Mouse (Mus musculus): ENCODE measurements around the gene H2-D1. TPM values are rescaled to one million over a fixed set of nuclear protein-coding genes. Genes with fewer than 3 reads are reported as not detected.
"Not testable (repeated sequence)": the region's sequence is repeated elsewhere in the genome, so short reads cannot be mapped to it uniquely, and the experiment has no call there.

H2-D1 gene
- total RNA-seq (2021): 86.1 and 109 TPM in 2 replicates
- long read RNA-seq, transcript H2-D1-202 (8 exons, 2,102 nt): major isoform, 917 of 1,162 reads
- long read RNA-seq, partial matches to known transcripts: 98 of 1,162 reads
- long read RNA-seq, other reads (novel, unspliced or antisense): 146 of 1,162 reads

DNA sequence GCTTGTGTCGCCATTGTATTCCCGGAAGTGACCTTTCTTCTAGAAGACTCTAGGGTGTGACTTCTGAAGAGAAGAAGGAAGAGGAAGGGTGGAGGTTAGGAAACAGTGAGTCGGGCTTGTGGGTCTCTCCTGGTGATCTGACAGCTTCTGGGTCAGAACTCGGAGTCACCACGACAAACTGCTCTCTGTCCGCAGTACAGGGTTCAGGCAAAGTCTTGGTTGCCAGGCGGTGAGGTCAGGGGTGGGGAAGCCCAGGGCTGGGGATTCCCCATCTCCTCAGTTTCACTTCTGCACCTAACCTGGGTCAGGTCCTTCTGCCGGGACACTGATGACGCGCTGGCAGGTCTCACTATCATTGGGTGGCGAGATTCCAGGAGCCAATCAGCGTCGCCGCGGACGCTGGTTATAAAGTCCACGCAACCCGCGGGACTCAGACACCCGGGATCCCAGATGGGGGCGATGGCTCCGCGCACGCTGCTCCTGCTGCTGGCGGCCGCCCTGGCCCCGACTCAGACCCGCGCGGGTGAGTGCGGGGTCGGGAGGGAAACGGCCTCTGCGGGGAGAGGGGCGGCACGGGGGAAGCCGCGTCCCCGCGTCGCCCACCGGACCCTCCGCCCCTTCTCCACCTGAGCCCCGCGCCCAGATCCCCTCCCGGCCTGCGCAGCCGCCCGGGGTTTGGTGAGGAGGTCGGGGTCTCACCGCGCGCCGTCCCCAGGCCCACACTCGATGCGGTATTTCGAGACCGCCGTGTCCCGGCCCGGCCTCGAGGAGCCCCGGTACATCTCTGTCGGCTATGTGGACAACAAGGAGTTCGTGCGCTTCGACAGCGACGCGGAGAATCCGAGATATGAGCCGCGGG is at the start of gene H2-D1:
Gene H2-D1 (plus strand): TSS at position 67 of the 859 bp plus-strand sequence.
- peak; percentile 99 for DNase-seq

DNA sequence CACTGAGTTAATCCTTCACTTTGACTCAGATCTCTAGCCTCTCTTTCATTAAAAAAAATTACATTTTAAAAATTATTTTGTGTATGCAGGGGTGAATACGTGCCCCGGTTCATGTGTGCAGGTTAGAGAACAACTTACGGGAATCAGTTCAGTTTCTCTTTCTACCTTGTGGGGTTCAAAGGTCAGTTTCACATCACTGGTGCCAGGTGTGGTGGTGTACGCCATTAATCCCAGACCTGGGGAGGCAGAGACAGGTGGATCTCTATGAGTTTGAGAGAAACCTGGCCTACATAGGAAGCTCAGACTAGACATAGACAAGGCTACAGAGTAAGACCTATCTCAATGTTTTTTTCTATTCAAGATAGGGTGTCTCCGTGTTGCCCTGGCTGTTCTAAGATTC is 49.5 kb upstream of the H2-D1 start:
- DNase-seq: no peak

DNA sequence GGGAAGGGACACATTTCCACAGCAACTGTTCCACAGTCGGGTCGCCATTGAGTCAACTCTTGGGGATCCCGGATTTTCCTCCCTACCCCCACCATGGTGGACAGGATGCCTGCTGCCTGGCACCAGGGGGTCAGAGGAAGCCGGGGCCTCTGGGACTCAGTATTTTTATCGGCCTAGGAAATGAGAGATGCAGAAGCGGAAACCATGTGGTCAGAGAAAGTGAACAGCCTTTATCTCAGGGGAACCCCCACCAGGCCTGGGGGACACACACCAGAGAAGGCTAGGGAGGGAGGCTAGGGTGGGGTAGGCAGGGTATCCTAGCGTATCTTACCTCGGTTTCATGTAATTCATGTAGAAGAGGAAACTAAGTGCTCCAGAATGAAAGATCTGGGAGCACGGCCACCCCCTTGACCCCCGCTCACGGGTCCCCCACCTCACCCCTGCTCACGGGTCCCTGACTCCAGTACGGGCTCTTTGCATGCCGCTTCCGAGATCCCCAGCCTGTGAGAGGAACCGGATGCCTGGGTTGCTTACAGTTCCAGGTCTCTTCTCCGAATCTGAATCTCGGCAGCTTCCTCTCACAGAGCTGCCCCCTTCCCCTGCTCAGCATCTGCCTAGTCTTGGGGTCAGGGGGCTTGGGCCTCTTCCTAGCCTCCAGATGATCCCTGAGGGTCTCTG is 43.9 kb upstream of the H2-D1 start:
- no peak for DNase-seq

DNA sequence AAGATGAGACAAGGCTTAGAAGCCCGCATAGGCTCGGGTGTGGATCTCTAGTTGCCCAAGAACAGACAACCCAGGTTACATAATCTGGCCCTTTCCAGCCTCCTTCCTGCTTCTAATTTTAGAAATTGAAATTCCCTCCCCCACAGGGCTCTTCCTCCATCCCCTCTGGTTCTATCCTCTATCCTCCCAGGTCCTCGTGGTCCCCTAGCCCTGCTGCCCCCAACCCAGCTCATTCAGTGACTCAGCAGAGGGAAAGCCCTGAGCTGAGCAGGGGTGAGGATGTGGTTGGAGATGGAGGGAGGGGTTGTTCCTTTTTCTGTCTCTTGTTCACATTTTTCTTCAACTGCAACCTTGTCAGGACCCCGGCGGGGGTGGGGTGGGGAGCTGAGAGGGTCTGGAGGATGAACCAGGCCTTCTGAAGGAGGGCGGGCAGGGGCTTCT is 42.9 kb upstream of the H2-D1 start:
- DNase-seq: no peak

DNA sequence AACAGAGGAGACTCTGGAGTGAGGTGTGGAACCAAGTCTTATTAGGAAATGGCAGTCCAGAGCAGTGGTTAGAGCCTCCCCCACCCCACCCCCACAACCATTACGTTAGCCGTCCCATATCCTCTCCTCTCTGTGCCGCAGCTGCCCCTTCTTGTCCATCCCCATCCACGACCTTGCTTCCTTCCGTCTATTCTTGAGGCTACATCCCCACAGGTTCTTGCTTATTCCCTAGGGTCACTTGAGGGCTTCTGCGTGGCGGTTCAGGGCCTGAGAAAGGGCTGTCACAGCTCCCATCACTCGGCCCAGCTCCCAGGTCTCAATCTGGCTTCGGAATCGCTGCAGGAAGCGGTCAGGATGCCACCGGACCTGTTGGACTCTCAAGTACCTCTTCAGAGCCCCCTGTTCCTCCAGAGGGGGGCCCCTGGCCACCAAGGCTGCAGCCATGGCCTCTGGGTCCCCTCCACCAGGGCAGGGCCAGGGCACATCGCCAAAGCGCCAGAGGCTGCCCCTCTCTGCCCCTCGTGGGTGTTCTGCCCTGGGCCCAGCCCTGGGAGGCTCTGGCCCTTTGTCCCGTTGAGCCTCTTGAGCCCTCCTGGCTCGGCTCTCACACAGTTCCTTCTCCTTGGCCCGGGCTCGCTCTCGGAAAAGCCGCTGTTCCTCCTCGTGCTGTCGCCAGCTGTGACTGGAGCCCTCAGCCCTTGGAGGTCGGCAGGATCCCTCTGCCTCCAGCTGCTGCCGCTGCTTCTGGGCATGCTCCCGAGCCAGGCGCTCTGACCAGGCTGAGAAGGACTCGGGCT is 42.2 kb upstream of the H2-D1 start, which contains the start of gene Gm16181:
Gene Gm16181 (plus strand): TSS at position 679 of the 797 bp plus-strand sequence.
- no peak for DNase-seq

DNA sequence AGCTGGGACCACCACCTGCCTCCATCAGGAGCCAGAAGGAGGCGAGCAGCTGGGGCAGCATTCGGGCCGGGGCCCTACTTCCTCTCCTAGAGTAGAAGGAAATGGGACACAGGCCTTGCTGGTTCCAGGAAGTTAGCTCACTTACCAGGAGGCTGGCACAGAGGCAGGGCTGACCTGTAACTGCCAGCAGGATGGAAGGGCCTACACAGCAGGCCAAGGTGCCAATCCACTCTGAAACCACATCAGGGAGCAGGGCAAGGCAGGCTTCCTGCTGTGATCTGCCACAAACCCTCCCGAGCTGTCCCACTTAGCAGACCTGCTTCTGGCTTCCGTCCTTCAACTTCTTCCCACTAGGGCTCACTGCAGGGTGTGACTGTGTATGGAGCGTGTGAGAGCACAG is 40.2 kb upstream of the H2-D1 start:
- no peak for DNase-seq

DNA sequence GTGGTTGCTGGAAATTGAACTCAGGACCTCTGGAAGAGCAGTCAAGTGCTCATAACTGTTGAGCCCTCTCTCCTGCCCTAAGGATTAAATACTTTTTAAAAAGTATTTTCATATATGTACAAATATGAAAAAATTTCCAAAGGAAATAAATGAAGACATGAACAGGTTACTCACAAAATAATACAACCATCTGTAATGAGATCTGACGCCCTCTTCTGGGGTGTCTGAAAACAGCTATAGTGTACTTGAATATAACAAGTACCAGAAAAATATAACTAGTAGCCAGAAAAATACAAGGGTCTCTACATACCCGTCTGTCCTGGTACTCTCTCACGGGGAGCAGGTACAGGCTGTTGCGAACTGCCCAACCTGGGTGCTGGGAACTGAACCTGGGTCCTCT is 37.9 kb upstream of the H2-D1 start:
- no peak for DNase-seq

DNA sequence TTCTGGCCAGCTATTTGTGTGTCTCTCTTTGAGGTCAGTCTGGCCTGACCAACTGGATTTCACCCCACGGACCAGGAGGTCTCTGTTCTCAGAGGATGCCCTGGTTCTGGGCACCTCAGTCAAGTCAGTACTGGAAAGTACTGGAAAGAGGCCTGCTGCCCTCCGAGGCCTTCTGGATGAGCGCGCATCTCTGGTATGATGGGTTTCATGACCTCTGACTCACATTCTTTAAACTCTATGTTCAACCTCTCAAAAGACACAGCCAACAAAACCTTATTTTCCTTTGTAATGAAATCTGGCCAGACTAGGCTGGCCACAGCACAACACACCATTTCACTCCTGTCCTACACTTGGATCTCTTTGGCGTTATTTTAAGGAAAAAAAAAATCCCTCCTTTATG is 37.1 kb upstream of the H2-D1 start:
- DNase-seq: no peak

DNA sequence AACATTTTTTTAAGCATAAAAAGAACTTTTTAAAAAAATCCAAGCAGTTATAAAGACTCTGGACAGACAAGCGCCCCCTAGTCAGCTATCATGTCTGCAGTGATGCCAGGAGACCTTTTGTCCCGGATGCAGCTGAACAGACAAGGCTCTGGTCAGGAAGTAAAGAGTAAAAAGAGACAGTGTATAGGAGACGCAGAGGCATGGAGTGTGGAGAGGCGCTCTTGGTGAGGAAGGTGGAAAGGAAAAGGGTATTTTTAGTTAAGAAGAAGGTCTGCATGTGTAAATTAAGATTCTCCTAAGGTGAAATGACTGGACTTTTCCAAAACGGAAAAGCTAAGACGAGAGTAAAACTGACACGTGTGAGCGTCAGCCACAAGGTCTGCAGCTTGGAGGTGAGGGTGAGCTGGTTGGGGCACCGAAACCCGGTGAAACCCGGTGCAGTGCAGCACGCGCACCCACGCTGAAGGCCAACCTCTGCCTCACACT is 35.9 kb upstream of the H2-D1 start:
- no peak for DNase-seq

DNA sequence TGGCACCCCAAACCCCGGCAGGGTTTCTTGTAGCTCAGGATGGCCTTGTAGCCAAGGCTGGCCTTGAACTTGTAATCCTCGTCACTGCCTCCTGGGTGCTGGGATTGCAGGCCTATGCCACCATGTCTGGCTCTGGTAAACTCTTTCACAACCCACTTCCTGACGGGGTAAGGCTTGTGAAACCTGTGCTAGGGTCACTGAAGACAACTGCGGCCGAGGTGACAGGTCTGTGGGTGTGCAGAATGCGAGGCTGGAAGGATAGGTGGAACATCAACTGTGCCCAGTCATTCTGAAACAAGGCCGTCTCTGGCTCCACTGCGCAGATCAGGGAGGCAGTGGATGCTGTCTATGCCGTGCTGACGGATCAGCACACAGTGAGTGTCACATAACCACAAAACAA is 31.5 kb upstream of the H2-D1 start:
- DNase-seq: no peak

DNA sequence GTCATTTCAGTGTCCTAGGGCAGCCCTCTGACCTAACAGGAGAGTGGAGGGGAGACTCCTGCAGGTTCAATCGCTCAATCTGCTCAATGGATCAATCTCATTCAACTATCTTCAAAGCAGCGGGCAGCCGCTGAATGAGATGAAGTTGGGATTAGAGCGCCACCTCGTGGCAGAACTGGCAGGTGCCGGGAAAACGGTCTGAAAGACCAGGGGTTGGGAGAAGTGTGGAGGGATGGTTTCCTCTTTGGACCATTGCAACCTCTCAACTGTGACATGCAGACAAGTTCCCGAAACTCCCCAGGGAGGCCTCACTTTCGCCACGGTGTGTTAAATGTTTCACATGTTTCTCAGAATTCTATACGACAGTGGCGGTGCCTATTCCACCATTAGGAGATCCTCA is 30.5 kb upstream of the H2-D1 start:
- DNase-seq: peak; percentile 89

DNA sequence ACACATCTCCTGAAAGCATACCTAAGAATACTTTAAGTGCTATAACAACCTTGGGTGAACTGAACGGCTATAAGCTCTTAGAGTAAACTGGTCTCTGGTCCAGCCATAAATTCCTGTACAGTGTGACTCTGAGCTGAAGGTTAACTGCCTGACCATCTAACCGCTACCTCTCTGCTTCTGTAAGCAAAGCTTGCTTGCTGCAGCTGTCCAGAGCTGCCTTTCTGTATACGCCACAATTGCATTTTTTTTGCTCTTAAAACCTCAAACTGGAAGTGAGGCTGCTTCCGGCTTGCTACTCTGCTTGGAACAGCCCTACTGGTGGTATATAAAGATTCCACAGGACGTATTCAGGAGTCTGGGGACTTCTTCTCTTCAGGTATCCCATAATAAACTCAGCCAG is 29.9 kb upstream of the H2-D1 start:
- no peak for DNase-seq

DNA sequence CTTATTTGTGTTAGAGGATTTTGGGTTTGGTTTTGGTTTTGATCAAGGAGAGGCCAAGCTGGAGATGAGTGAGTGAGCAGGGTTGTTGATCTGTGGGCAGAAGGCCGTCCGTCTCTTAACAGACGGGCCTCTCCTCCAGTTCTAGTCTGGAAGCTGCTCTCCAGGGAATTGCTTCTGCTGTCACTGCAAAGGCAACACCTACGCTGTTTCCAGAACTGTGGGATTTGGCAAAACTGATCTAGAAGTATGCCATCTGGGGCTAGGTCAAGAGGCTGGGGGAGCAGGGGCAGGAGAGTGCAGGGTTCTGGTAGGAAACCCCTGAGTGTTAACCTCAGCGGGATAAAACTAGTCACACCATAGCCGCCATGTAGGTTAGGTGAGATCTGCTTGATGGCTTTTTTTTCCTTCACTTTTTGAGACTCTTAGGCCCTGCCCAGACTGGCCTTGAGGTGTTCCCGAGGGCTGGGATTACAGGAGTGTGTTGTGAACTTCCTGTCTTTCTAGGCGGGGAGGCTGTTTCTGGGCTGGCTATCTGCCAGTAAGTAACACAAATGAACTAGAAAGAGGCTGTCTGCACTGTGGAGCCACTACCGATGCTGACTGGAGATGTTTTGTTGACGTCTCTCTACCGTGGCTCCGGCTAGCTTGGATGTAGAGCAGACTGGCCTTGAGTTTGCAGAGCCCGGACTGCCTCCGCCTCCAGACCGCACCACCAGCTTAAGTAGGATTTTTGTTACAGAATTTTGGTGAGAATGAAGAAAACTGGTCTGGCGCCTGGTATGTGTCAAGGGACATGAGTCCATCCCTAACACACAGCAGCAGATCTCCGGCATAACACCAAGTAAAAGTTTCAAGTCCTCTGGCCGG is 29.2 kb upstream of the H2-D1 start, which contains the start of gene Atp6v1g2:
Gene Atp6v1g2 (plus strand): TSS at position 547 of the 867 bp plus-strand sequence.
- DNase-seq: no peak

DNA sequence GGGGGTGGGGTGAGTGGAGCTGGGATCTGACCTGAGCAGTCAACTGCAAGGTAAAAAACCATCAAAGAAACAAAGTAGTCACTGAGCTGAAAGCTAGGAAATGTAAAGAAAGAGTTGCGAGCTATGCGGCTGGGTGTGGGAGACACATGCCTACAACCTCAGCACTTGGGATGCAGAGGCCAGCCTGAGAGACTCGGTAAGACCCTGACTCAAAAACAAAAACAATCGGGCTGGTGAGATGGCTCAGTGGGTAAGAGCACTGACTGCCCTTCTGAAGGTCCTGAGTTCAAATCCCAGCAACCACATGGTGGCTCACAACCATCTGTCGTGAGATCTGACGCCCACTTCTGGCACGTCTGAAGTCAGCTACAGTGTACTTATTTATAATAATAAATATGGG is 28.4 kb upstream of the H2-D1 start:
- not testable (repeated sequence) for DNase-seq

DNA sequence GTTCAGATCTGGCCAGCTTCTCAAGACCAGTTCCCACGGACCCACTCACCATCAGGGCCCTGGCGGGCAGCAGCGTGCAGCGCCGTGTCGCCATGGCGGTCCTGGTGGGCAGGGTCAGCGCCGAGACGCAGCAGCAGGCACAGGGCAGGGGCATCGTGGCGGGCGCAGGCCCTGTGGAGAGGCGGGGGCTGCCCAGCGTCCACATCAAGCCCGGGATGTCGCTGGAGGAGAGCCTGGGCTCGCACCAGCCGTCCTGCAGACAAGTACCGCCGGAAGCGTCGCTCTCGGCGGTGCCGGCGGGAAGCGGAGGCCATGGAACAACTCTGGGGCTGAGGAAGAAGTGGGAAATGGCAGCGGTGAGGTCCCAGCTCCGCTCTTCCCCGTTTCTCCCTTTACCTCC is 27.6 kb upstream of the H2-D1 start:
- DNase-seq: peak; percentile 58

DNA sequence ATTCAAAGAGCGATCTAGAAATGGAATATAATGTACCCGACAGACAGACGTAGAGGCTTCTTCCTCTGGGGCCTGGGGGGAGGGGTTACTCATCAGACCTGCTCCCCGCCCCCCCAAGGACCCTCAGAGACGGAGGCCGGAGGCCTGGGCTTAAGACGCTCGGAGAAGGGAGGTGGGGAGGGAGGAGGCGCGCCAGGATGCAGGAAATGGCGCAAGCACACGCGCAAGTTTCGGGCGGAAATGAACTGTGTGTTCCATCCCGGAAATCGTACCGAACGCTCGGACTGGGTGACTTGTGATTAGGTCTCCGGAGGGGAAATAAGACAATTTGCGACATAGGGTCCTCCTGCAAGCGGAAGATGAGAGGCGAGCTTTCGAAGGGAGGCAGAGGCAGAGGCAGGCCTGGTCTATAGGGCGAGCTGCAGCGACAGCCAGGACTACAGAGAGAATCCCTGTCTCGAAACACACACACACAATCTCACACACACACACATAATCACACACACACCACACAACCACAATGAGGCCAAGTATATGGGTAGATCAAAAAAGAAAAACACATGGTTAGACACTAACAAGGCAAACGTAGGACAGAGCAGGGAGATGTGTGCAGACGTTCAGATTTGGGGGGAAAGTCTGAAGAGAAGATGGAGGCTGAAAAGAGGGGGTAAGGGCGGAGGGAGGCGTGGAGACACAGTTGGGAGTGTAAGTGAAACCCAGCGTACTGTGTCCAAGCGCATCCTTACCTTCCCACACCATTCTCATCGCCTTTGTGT is 26.7 kb upstream of the H2-D1 start, which contains the start of gene Nfkbil1:
Gene Nfkbil1 (minus strand): TSS at position 179 of the 776 bp plus-strand sequence.
- peak; percentile 87 for DNase-seq

DNA sequence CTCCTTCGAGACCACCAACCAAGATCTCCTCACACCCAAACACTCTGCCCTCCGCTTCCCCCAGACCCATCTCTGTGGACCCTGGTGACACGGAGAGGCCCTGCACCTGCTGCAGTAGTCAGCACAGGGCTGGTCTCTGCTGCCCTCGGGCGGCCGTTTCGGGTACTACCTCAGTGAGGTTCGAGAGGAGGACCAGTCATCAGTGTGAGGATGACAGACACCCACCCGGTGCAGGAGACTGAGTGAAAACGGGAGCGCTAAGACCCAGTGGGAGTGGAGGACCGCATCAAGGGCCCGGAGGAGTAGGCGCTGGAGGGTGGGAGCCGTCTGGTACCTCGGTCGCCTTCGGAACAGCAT is 26.2 kb upstream of the H2-D1 start:
- peak; percentile 98 for DNase-seq

DNA sequence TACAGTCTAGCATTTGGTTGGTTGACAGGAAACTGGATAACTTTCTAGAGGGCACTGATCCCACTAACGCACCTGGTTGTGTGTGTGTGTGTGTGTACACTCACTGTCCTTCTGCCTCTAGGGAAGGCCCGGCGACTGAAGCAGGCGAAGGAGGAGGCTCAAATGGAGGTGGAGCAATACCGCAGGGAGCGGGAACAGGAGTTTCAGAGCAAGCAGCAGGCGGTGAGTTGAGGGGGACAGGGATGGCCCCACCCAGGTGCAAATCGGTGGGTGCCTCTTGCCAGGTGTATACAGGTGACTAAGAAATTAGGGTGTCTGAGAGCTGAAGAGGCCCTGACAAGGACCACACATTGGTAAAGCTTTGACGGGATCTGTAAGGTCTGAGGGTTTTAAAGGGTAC is 25.5 kb upstream of the H2-D1 start:
- no peak for DNase-seq

DNA sequence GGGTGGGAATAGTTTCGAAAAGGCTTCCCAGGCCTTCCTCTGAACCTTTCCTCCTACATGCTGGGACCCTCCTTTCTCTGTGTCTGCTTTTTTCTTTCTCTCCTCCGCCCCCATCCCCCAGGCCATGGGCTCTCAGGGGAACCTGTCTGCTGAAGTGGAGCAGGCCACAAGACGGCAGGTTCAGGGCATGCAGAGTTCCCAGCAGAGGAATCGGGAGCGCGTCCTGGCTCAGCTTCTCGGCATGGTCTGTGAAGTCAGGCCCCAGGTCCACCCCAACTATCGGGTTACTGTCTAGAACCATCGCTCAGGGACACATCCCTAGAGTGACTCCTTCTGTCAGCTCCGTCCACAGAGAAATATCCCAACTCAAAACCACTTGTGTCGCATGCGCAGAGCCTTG is 25.0 kb upstream of the H2-D1 start:
- DNase-seq: no peak

DNA sequence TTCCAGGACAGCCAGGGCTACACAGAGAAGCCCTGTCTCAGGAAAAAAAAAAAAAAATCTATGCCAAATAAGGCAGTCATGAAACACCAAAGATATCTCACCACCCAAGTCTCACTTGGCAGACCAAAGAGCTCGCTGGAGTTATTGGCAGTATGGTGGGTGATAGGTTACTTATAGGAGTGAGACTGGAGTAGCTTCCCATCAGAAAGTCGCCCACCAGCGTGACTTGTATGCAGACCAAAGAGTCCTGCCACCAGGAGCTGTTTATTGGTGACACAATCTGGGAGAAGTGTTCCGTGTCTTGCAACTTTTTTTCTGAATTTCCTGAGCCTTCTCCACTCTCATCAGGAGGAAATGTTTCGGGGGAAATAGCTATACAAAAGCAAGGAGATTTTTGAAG is 22.8 kb upstream of the H2-D1 start:
- no peak for DNase-seq

All from adrenal gland, postnatal 25 days (tissue).